Mouse (Mus musculus) left cerebral cortex, postnatal 10 days (tissue): ENCODE data around the gene Tecpr2. TPM values are rescaled to one million over a fixed set of nuclear protein-coding genes. Genes with fewer than 3 reads are reported as not detected.

Experiments used
- DNase-seq, 2 experiments: peaks; one replicate each; pipeline ENCODE4 v3.0.0; 2021 to 2022; ENCODE audit warnings: low spot score in 2 of 2, mixed read lengths in 1 of 2; ENCODE audit errors: extremely low spot score in 1 of 2
- intact Hi-C: fragments of 180-260 bp; cut with DNase I; formaldehyde crosslinking; loops from one replicate; pipeline ENCODE4 v1.15.1; 2025
- total RNA-seq, 2 experiments: library from RNA; stranded (reverse); gene quantifications; 2 replicates each; pipeline ENCODE4 v1.2.3; 2021

Tecpr2 gene
- 10 to 100 TPM; 35.1 to 36.2 TPM for total RNA-seq

DNA sequence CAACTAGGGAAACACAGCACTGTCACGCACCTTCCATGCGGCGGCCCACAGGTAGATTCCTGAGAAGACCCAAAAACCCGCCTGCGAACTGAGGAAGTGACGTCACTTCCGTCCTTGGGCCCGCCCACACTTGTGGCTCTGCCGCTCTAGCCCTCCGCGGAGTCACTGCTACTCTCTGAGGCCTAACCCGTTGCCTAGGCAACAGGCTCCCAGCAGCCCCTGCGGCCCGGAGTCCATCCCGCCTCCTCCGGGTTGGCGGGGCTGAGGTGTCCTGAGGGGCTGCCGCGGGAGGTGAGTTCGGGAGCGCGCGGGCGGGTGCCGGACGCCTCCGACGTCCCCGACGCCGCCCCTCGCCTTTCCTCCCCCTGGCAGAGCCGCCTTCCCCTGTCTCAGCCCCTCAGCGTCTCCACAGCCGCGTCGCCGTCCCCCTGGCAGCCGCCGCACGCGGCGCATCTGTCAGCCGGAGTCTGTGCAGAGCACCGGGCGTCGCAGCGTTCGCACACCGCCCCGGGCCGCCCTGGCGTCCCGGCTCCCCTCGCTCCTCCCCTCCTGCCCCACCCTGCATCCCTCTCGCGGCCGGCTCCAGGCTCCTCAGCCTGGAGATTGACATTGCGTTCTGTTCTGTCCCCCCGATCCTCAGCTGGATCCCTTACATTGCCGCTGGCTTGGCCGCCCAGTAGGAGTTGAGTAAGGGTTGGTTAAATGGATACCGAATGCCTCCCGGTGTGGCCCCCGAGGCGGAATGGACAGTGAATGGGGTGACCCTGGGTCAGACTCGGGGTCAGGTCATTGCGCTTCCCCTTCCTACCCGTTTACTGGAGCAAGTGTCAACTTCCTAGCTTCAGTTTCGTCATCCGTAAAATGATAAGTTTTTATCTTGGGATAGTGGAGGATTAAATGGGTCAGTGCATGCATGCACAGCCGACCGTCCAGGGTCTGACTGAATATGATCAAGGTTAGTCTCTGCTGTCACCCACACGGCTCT, at the start of gene Tecpr2, which contains the start of gene Cinp:
Gene Tecpr2 (plus strand): TSS at position 229 of the 985 bp plus-strand sequence.
Gene Cinp (minus strand): TSS at position 110 of the 985 bp plus-strand sequence.
- DNase-seq = peak; percentile 97 to 99
- intact Hi-C loops = no loop called here

DNA sequence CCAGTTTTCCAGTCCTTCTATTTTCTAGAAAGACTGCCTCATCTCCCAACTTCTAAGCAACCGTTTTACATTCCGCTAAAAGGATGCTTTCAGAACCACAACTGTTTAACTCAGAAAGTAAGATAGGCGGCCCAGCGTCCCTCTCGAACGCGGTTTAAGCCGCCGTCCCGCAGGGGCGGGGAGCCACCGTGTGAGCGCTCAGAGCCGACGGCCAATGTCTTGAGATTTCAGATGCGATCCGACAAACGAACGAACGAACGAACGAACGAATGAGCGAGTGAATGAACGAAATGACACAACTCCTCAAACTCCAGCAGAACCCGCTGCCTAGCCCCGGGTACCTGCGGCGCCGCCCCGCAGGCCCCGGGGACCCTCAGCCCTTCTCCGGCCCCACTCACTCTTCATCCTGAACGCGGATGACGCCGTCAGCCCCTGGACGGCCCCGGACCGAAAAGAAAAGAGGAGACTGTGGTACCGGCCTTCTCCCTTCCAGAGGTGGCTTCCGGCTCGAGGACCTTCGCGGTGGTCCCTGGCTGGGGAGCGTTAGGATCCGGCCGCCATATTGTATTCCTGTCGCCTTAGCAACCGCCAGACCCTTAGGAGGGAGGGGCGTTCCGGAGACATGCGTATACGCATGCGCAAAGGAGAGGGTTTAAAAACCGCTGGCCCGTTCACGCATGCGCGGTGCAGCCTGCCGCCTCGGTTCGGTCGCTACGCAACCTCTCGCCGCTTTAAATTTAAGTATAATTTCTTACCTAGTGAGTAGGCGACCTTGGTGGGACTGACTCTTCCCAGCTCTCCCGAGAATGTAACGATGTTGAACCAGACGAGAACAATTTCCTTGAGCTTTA, 48.5 kb upstream of the Tecpr2 start, which contains the start of gene Mok:
Gene Mok (minus strand): TSS at position 592 of the 851 bp plus-strand sequence.
- DNase-seq = peak; percentile 95 to 96
- intact Hi-C loops = loop anchor here (5.0 kb wide), 5 partner anchors 103 to 418 kb away; partner anchors contain the start of genes Dync1h1 and Wdr20

DNA sequence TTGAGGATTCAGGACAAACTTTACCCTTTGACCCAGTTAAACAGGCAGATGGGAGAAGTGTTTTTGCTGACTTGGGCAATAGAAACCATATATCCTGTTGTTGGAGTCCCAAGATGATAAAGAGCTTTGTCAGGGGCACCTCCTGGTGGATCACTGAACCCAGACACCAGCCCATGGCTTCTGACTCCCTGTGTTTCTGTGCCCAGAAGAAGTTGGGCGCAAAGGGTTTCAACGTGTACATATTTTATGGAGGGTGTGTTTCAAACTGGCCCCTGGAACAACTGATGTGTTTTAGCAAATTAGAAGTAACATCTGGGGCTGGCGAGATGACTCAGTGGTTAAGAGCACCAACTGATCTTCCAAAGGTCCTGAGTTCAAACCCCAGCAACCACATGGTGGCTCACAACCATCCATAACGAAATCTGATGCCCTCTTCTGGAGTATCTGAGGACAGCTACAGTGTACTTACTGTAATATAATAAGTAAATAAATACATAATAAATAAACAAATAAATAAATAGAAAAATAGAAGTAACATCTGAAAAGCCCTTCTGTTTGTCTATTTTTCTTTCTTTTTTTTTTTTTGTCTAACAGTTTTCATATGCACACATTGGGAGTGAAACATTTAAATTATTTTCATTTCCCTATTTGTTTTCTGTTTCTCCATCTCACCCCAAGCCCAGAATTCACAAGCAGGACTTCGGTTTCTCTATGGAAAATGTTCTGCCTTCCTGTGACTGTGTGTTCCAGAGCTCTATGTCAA, 47.2 kb upstream of the Tecpr2 start:
- DNase-seq = no peak
- intact Hi-C loops = loop anchor here (5.0 kb wide), 5 partner anchors 105 to 420 kb away; partner anchors contain the start of genes Dync1h1 and Wdr20

DNA sequence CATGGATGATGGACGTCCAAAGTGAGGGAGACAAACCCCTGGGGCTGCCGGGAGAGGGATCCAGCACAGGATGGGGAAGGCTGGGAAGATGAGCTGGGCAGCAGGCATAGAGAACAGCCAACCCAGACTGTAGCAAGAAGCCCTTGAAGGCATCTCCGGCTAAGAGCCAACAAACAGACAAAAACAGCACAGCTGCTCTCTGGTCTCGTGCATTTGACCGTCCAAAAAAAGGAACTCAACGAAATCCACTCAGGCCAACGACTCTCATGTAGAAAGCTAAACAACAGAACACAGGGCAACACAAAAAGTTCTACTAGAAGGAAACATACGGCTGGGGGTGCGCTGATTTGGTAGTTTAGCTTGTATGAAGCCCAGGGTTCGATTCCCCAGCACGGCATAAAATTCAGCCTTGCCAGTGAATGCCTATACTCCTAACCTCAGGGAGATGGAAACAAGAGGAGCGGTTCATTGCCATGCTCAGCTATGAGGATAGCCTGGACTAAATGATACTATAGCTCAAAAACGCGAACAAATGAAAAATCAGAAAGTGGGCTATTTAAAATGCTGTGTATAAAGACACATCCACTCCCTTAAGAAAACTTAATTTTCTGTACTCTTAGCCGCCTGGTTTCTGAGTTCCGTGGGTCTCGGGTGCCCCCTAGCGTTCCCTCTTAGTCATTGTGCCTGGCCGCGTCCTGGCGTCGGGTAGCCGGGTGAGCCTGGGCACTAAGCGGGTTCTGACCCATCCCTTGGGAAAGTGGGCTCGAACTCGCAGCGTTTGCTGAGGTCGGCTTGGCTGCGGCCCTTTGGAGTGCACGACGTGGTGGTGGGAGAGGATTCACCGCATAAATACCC, 45.6 kb upstream of the Tecpr2 start:
- intact Hi-C loops = loop anchor here (5.0 kb wide), 5 partner anchors 106 to 421 kb away; partner anchors contain the start of genes Dync1h1 and Wdr20
- peak in 1 of 2 experiments; percentile 82 for DNase-seq

DNA sequence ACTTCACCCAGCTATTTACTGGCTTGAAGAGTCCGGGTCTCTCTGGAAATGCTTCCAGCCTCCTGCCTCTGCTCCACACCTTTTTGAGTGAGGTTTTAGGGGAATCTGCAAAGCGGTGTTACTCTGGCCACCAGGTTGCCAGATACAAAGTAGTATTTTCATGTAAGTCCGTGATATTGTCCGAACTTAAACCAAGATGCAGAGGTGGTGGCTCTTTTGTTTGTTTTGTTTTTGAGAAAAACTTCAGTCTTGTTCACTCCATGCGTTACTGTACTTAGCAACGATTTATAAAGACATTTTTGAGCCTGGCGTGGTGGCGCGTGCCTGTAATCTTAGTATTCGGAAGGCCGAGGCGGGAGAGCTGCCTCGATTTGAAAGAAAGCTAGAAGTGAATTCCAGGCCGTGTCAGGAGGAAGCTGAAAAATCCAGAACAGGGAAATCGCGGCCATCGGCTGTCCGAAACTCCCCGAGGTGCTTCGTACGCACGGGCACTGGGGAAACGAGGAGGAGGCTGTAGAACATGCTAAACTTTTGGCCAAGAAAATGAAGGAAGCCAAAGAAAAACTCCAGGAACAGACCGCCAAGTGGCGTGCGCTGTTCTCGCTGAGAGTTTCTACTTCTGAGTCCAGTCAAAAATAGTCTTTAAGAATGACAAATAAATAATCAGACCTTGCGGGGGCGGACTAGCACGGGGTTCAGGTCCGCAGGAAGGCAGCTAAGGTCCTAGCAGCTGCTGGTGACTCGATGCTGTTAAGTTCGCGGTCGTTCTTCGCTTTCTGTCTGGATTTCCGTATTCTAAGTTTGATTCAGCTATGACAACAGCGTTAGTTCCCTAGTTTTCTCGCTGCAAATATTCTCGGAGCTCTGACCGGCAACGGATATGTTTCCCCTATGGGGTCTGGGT, 44.6 kb upstream of the Tecpr2 start:
- intact Hi-C loops = loop anchor here (5.0 kb wide), 5 partner anchors 107 to 422 kb away; partner anchors contain the start of genes Dync1h1 and Wdr20
- peak in 1 of 2 experiments; percentile 38 for DNase-seq

DNA sequence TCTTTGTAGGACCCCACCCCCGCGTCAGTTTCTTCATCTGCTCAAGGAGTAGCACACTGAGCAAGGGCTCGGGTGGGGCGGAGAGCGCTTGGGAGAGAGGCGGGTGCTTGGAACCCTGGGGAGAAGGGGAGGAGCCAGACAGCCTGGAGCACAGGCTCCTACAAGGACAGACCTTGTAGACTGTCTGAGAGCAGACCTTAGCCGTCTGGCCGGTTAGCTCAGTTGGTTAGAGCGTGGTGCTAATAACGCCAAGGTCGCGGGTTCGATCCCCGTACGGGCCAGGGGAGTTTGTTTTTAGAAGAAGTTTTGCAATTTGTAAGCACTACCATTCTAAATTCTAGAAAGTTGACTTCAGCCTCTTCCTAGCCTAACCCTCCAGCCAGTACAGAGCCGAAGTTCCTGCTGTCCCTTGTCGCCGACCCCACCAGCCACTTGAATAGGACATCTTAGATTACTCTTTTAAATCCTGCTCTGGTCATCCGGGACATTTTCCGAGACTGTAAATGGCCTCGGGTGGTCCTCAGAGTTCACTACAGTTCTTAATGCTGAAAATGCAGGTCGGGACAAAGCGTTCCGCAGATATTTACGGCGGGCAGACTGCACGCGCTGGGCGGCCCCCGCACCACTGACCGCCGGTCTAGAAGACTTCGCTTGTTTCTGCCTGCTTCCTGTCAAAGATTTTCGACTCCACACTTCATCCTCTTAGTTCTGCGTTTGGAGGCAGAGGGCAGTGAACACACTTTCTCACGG, 43.8 kb upstream of the Tecpr2 start:
- peak; percentile 77 to 91 for DNase-seq
- intact Hi-C loops = no loop called here

DNA sequence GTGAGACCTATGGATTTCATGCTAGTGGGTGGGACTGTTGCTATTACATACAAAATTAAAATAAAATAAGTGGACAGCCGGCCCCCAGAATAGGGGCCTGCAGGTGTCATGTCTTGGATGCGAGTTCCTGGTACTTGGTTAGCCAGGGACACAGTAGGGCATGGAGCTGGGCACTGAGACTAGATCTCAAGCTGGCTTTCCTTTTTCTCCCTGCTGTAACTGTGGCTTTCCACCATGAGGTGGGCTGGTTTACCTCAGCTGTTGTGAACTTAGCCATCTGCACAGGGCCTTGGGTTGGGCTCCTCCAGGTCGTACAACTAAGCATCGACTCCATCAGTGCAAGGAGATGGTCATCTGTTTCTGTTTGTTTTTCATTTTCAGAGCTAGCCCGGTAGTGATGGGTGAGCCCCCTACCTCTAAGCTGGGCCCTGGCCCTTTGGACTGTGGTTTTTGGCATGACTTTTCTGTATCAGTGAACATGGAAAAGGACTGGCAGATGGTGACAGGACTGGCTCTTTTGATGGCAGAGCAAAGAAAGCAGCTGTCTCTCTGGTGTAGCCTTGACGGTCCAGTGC, 42.8 kb upstream of the Tecpr2 start:
- DNase-seq = no peak

DNA sequence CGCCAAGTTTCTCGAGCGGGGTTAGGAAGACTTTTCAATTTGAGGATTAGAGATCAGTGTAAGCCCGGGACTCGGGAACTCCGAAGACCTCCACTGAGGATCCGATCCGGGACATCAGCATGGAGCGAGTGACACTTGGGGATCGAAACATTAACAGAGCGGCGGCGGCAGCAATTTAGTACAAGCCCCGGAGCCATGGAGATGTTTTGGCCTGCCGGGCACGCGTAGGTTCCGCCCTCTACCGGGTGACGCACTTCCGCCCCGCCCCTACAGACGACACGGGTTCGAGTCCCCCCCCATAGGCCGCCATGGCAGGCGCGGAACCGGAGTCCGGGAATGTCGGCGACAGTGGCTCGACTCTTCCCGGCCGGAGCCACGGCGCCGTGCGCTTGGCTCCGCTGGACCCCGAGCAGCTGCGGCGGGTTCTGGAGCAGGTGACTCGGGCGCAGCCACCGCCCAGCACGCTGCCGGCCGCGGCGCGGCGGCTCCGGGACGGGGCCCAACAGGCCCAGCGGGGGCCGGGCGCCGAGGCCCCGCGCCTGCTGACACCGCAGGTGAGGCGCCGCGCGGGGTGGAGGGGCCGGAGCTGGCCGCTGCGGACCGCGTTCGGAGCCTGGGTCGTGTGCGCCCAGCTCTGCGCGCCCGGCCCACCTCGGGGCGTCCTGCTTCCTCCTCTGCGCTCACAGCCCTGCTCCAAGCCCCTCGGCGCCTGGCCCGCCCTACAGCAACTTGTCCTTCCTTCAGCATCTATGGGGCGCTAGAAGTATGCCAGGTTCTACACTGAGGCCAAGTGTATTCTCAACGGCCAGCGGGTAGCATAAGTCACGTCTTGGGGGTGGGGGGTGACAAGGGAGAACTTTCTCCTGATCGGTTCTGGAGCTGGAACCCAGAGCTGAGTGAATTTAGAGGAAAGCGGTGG, 38.8 kb upstream of the Tecpr2 start, which contains the start of gene Zfp839:
Gene Zfp839 (plus strand): TSS at position 244 of the 919 bp plus-strand sequence.
- intact Hi-C loops = no loop called here

More for the DNA sequence above, 42.8 kb upstream of the Tecpr2 start:
- intact Hi-C loops = no loop called here

DNA sequence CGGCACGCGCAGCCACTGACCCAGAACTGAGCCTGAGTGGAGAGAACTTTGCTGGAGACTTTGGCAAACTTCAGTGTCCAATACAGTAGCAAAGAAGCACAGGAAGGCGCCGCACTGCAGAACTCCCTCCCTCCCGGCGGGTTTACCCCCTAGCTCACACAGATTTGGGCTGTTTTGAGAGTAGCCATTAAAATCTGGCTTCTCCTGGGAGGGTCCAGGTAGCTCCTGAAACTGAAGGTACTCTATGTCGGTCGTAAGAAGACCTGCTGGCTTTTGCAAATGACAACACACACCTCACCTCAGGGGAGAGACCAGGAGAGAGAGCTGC, 38.2 kb upstream of the Tecpr2 start:
- intact Hi-C loops = no loop called here

More for the DNA sequence above, 38.8 kb upstream of the Tecpr2 start, which contains the start of gene Zfp839:
- DNase-seq = peak; percentile 84 to 91

DNA sequence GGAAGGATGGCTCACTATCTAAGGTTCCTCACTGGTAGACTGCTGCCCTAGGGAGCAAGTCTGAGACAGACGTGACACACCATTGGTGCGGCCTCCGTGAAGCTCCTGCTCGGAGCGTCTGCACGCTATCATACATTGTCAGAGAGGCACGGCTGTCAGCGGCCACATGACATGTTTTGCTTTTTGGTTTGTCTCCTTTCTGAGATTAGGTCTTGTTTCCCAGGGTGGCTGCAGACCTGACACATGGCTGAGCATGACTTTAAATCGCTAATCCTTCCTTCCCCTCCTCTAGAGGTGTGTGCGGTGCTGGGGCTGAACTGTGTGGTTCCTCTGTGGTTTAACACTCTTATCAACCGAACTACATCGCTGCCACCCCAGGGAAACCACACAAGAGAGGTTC, 37.6 kb upstream of the Tecpr2 start:
- DNase-seq = no peak
- intact Hi-C loops = no loop called here

More for the DNA sequence above, 38.2 kb upstream of the Tecpr2 start:
- no peak for DNase-seq

DNA sequence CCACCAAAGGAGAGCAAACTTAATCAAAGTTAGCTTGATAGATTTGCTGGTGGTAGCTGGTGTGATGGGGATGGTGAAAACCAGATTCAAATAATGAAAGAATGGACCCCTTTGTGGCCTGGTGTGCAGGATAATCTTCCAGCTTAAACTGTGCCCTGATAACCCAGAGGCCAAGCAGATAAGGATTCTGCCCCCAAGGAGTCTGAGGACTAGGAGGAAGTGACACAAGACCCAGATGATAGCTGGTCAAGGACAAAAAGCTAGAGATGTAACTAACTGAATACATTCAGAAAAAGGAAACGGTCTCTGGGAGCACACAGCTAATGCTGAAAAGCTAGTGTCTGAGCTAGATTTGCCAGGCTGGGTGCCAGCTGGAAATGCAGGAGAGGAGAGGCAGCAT, 37.1 kb upstream of the Tecpr2 start:
- intact Hi-C loops = no loop called here
- DNase-seq = no peak

DNA sequence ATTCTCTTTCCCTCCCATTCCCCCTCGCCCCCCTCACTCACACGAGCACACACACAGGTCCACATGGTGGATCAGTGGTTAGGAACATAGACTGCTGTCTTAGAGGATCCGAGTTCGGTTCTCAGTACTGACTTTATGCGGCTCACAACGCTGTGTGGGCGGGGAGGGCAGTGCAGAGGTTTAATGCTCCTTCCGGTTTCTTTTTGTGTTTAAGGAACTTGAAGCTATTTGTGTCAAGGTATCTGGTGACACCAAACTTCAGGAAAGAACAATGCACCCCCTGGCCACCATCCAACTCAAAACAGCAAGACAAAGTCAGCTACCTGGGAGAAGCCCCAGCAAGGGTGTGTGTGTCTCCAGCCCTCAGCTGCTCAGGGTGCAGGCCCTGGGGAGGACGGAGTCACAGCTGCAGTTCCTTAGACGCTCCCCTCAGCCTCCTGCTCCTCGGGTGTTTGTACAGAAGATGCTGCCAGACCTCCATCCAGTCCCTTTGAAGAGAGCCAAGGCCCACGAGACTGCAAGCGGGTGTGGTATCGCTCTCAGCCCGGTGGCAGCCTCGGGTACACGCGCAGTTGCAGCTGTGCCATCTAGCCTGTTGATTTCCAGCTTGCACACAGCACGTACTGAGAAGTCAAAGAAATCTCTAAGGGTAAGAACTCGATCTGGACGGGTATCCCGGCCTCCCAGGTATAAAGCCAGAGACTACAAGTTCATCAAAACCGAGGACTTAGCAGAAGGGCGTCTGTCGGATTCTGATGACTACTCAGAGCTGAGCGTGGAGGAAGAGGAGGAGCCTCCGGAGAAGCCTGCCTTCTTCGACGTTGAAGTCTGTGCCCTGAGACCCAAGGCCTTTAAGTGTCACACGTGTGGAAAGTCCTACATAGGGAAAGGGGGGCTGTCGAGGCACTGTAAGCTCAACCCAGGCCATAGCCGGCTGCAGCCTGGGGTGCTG, 34.0 kb upstream of the Tecpr2 start:
- DNase-seq = peak in 1 of 2 experiments; percentile 47
- intact Hi-C loops = no loop called here

DNA sequence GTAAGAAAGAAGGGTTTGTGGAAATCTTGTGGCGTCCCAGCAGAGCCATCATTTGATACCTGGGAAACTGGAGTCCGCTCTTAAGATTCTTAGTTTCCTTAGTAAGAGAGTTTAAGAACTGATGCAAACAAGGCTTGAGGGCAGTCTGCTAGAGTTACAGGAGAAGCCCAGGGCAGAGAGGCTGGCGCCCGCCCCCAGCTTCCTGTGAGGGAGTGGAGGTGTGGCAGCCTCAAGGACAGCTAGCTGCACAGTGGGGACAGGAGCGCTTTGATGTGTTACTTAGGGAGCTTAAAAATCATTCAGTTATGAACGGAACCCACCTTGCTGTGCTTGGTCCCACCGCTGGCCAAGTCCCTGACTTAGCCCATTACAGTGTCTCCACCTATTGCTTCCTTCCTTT, 31.9 kb upstream of the Tecpr2 start:
- intact Hi-C loops = no loop called here
- DNase-seq = peak in 1 of 2 experiments; percentile 55
